Mouse (Mus musculus) forebrain, postnatal 0 days (tissue): ENCODE results near the gene Fam133b. TPM values are rescaled to one million over a fixed set of nuclear protein-coding genes. Genes with fewer than 3 reads are reported as not detected.

ENCODE experiments used
- ATAC-seq: fragments of 200-750 bp; cut with Nextera tagmentation; 2 replicates; pipeline ENCODE4 v1.8.0; 2017; ENCODE audit warnings: mild to moderate bottlenecking, moderate library complexity
- DNase-seq: peaks from one replicate; pipeline ENCODE4 v3.0.0-alpha.2; 2015
- H3K27ac ChIP-seq: fragments of 300-500 bp; sonication (generic); 2 replicates; pipeline ENCODE4 v1.5.1; 2014; ENCODE audit warnings: low read depth, mild to moderate bottlenecking, antibody characterized with exemption, low read length, moderate library complexity, mixed read lengths
- H3K27me3 ChIP-seq: fragments of 300-500 bp; sonication (generic); 2 replicates; pipeline ENCODE4 v1.6.1; 2014; ENCODE audit warnings: mild to moderate bottlenecking, low read length, mixed read lengths; ENCODE audit not compliant: insufficient read depth
- H3K36me3 ChIP-seq: fragments of 300-500 bp; sonication (generic); 2 replicates; pipeline ENCODE4 v1.6.1; 2014; ENCODE audit warnings: mild to moderate bottlenecking, moderate library complexity; ENCODE audit not compliant: insufficient read depth
- H3K4me1 ChIP-seq: fragments of 300-500 bp; sonication (generic); 2 replicates; pipeline ENCODE4 v1.6.1; 2014; ENCODE audit warnings: antibody characterized with exemption; ENCODE audit not compliant: insufficient read depth
- H3K4me2 ChIP-seq: fragments of 300-500 bp; sonication (generic); 2 replicates; pipeline ENCODE4 v1.6.1; 2014; ENCODE audit warnings: low read depth, mild to moderate bottlenecking, moderate library complexity
- H3K4me3 ChIP-seq: fragments of 300-500 bp; sonication (generic); 2 replicates; pipeline ENCODE4 v1.5.1; 2014; ENCODE audit warnings: low read depth, low read length, mixed read lengths
- H3K9ac ChIP-seq: fragments of 300-500 bp; sonication (generic); 2 replicates; pipeline ENCODE4 v1.6.1; 2014; ENCODE audit warnings: mild to moderate bottlenecking
- H3K9me3 ChIP-seq: fragments of 300-500 bp; sonication (generic); 2 replicates; pipeline ENCODE4 v1.6.1; 2016; ENCODE audit warnings: low read length
- CTCF ChIP-seq: sonication (generic); IDR thresholded peaks from 2 replicates; pipeline ENCODE4 v1.5.1; 2016; ENCODE audit warnings: antibody characterized with exemption, control low read depth, low read depth
- WGBS: fragments of 180-500 bp; shearing (Covaris S2); extraction: QIAGEN DNeasy Blood & Tissue Kit; methylation state at CpG from one replicate; pipeline ENCODE4 v1.1.7; 2014; 5-methylcytosine and 5-hydroxymethylcytosine counted together
- polyA plus RNA-seq: library from polyadenylated mRNA; unstranded; fragments of >200 nt; fragmentation: Nextera tagmentation; extraction: Ambion mirVana; gene quantifications from 2 replicates; pipeline ENCODE4 v1.2.1, GENCODE M21; 2015
- total RNA-seq: library from RNA; depleted of rRNA; stranded (reverse); fragments of >200 nt; gene quantifications from 2 replicates; pipeline ENCODE4 v1.2.3, GENCODE M21; 2014

The Fam133b gene
- total and polyA plus RNA-seq, 2 experiments from 2014 or later: 22.9 to 41.5 TPM

DNA sequence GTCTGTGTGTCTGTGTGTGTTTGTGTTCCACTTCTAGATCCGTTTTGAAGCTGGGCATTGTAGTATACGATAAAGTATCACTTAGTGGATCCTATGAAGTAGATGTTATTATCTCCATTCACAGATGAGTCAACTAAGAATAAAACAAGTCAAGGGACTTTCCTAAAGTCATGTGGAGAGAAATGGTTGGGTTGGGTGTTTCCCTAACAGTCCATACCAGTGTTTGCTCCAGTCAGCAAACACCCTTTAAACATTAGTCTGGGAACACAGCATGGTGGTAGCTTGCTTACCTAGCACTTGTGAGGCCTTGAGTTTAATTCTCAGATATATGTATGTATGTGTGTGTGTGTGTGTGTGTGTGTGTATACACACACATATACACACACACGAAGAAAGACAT lies 34.1 kb upstream of the Fam133b start:
- H3K4me1 ChIP-seq: no peaks in the 10 kb centered on the region
- 89% methylated on average over 3 of the region's 3 CpGs for WGBS

DNA sequence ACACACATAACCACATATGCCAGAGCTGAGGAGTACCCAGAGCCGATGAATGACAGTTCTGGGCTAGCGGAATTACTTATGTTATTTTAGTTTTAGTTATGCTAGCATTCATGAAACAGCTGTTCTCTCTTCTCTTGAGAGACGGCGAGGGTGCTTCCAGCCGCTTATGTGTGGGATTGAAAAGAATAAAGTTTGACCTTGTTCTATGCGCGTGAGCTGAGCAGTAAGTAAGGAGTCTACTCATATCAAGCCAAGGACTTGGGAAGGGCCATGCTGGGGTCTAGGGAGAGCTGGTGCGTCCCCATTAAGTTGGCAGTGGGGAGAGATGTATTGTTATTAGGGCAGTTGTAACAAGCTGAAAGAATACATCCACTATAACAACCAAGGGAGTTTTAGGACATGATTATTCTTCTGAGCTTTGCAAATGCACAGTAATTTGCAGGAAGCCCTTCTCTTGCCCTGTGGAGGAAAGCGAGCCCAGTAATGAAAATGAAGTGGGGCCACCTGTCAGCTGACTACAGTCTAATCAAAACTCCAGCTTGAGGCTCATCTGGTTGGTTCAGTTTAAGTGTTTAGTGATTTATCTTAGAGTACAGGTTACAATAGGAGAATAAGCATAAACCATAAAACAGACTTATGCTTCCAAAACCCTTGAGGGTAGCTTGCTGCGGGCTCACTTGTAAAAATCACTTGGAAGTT lies 32.4 kb upstream of the Fam133b start:
- Histone ChIP-seq H3K4me2 (no peak overlapping the region), H3K27ac (no peak overlapping the region), H3K27me3 (no peaks in the 10 kb centered on the region), H3K36me3 (no peaks in the 10 kb centered on the region), H3K4me3 (no peak overlapping the region), H3K9ac (no peak overlapping the region), H3K4me1 (no peaks in the 10 kb centered on the region), H3K9me3 (no peaks in the 10 kb centered on the region)
- ATAC-seq (peak; percentile 58), DNase-seq (no peak)
- TF ChIP-seq CTCF: no peak
- WGBS: 57% methylated on average over 10 of the region's 10 CpGs

More for the DNA sequence above, 34.1 kb upstream of the Fam133b start:
- Histone ChIP-seq H3K4me2 (no peak overlapping the region), H3K4me3 (no peak overlapping the region), H3K9ac (no peak overlapping the region), H3K9me3 (no peaks in the 10 kb centered on the region), H3K27me3 (no peaks in the 10 kb centered on the region), H3K36me3 (no peaks in the 10 kb centered on the region), H3K27ac (no peak overlapping the region)
- no peak for TF ChIP-seq CTCF
- ATAC-seq: no peak
- DNase-seq: no peak

DNA sequence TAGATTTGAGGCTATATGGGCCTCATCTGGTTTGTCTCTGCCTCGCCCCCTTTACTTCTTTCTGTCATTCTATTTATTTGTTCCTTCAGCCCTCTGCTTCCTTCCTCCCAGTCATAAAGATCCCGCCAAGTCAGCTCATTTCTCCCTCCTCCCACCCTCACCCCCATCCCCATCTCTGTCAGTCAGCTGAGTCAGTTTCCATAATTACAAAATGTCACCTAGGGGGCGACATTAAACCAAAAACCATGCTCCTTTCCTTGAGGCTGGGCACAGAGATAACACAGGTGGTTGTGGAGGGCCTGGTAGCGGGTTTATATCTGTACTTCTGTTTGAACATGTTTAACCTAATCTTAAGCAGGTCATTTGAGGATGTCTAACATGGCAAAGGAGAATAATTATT lies 31.0 kb upstream of the Fam133b start:
- Histone ChIP-seq H3K27ac (no peak overlapping the region), H3K4me1 (0 out of 2 replicates have a peak, but pooled peaks cover 2% of the 10 kb centered on the region), H3K9me3 (no peaks in the 10 kb centered on the region), H3K36me3 (no peaks in the 10 kb centered on the region), H3K4me3 (no peak overlapping the region), H3K4me2 (no peak overlapping the region), H3K9ac (no peak overlapping the region), H3K27me3 (no peaks in the 10 kb centered on the region)
- 61% methylated on average over 4 of the region's 4 CpGs for WGBS
- peak; percentile 37 for TF ChIP-seq CTCF
- DNase-seq (no peak), ATAC-seq (no peak)

DNA sequence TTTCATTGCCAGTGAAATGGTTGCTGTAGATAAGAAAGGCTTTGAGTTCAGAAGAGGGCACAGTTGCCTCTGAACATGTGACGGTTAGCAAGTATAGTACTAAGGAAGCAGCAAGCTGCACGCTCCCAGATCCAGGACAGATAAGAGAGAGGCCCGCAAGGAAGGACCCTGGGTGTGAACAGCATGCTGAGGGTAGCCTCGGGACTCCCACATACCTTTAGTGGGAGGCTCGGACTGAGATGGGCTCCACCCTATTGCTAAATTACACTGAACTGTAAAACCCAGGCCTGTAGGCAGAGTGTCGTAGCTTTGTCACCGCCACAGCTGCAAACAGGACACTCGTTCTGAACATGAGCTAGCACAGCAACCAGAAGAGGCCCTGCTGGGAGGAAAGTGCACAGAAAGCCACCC lies 28.7 kb upstream of the Fam133b start:
- Histone ChIP-seq H3K27ac (no peak overlapping the region), H3K4me1 (0 out of 2 replicates have a peak, but pooled peaks cover 2% of the 10 kb centered on the region), H3K4me2 (no peak overlapping the region), H3K9ac (no peak overlapping the region), H3K9me3 (no peaks in the 10 kb centered on the region), H3K27me3 (no peaks in the 10 kb centered on the region), H3K4me3 (no peak overlapping the region), H3K36me3 (no peaks in the 10 kb centered on the region)
- ATAC-seq: no peak
- no peak for TF ChIP-seq CTCF
- DNase-seq: no peak
- WGBS: 81% methylated on average over 8 of the region's 8 CpGs

DNA sequence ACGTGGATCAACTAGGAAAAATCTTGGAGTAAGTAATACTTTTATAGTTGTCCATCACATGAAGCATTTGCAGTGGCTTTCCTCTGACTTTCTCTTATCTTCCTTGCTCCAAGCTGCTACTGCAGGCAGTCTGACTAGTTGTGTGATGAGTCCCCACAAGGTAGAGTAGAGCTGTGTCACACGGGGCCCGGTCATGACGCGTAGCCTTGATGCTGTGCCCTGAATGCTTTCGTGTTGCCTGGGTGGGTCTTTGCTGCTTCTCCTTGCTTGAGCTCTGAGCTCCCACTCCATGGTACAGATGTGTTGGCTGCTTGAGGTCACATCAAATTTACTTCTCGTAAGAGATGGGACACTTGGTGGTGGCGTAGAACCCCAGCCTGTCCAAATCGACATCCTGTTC lies 28.2 kb upstream of the Fam133b start:
- WGBS: 92% methylated on average over 9 of the region's 9 CpGs
- no peak overlapping the region for H3K4me2 ChIP-seq
- H3K4me3 ChIP-seq: no peak overlapping the region
- no peak overlapping the region for H3K27ac ChIP-seq
- no peak for TF ChIP-seq CTCF
- H3K4me1 ChIP-seq: 0 out of 2 replicates have a peak, but pooled peaks cover 2% of the 10 kb centered on the region
- no peaks in the 10 kb centered on the region for H3K36me3 ChIP-seq
- H3K9ac ChIP-seq: no peak overlapping the region
- no peaks in the 10 kb centered on the region for H3K27me3 ChIP-seq
- DNase-seq (no peak), ATAC-seq (no peak)
- no peaks in the 10 kb centered on the region for H3K9me3 ChIP-seq

DNA sequence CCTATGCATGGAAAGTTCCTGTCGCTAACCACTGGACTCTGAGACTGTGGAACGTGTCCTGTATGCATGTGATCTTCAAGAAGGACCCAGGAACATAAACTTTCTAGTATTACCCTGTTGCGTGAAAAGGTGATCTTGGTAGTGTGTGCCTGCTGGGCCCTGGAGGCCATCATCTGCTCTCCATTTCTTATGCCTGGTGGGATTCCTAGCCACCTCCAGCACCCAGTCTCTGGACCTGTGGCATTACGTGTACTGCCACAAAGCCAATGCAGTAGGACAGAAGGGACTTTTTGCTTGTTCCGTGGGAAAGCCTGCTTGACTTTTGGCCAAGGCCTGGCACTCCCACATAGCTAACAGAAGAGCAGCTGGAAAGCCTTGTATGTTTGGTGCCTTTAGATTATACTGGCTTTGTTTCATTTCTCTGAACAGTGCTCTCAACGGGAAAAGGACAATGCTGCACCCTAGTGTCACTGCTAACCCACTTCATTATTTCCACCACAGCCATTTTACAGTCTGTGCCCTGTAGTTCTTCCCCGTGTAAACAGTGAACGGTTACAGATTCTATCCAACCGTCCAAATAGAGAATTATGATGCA lies 27.1 kb upstream of the Fam133b start:
- WGBS: 41% methylated on average over 9 of the region's 9 CpGs
- DNase-seq (peak; percentile 84), ATAC-seq (peak; percentile 93)

More for the DNA sequence above, 27.1 kb upstream of the Fam133b start:
- H3K27me3 ChIP-seq: no peaks in the 10 kb centered on the region
- H3K4me1 ChIP-seq: 0 out of 2 replicates have a peak, but pooled peaks cover 2% of the 10 kb centered on the region
- peak; percentile 84 for TF ChIP-seq CTCF
- H3K27ac ChIP-seq: no peak overlapping the region
- H3K36me3 ChIP-seq: no peaks in the 10 kb centered on the region
- H3K4me2 ChIP-seq: no peak overlapping the region
- no peak overlapping the region for H3K9ac ChIP-seq
- H3K9me3 ChIP-seq: no peaks in the 10 kb centered on the region
- H3K4me3 ChIP-seq: no peak overlapping the region
